Mouse (Mus musculus) left cerebral cortex, postnatal 25 days (tissue): ENCODE results near the gene Gprc5c. TPM values are rescaled to one million over a fixed set of nuclear protein-coding genes. Genes with fewer than 3 reads are reported as not detected.
A peak's percentile ranks its signal among the peaks of the same experiment; 100 is the strongest.

Experiments used
- DNase-seq, 2 experiments: peaks; one replicate each; pipeline ENCODE4 v3.0.0; 2022; ENCODE audit warnings: low spot score in 2 of 2, mixed read lengths in 1 of 2
- intact Hi-C: fragments of 180-260 bp; cut with DNase I; formaldehyde crosslinking; loops from one replicate; pipeline ENCODE4 v1.15.1; 2025
- total RNA-seq, 2 experiments: library from RNA; stranded (reverse); gene quantifications; 2 replicates each; pipeline ENCODE4 v1.2.3; 2021

Gprc5c gene
- 1 to 10 TPM; 4.2 to 6.4 TPM for total RNA-seq

DNA sequence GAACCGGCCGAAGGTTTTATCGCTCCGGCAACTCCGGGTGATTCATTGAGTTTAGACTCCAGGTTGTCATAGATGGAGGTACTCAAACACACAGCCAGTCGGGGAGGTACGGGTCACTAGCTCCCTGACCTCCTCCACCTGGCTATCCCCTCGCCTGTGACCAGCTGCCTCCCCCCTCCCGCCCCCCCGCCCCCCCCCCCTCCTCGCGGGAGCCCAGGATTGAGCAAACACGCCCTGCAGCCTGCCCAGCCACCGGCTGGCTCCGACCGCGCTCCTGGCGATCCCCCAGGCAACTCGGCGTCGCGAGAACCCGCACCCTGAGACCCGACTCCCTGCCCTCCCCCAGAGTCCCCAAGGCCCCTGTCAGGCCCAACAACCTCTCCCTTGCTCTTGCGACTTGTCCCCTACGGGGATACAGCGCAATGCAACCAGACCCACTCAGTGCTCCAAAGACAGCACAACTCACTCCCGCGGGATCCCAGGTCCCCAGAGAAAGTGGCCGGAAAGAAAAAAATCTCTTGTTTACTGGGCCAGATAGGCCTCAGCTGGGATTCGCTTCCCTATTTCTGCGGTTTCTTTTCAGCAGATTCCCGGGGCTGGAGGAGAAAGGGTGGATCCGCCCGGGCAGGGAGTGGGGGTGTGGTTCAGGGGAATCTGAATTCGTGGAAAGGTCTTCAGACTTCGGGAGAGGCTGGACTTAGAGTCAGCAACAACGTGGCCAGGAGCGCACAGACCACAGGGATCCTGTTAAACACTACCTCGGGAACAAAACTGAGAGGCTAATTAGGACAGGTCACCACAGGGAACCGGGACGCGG lies at the start of gene Gprc5c:
Gene Gprc5c, plus strand, starts transcription at position 701 of the 817 bp plus-strand sequence.
- intact Hi-C loops, result no loop called here
- no peak for DNase-seq

DNA sequence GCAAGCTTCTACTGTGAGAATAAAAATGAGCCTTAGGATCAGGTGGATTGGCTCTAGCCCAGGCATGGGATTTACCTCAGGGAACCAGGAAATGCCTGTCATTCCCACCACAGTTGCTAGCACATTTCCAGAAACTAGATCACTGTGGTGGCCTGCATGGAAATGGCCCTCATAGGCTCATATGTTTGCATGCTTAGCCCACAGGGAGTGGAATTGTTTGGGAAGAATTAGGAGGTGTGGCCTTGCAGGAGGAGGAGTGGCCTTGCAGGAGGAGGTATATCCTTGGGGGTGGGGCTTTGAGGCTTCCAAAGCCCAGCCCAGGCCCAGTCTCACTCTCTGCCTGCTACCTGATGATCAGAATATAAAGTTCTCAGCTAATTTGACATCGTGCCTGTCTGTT lies 49.0 kb upstream of the Gprc5c start:
- DNase-seq, result no peak
- intact Hi-C loops, result no loop called here

DNA sequence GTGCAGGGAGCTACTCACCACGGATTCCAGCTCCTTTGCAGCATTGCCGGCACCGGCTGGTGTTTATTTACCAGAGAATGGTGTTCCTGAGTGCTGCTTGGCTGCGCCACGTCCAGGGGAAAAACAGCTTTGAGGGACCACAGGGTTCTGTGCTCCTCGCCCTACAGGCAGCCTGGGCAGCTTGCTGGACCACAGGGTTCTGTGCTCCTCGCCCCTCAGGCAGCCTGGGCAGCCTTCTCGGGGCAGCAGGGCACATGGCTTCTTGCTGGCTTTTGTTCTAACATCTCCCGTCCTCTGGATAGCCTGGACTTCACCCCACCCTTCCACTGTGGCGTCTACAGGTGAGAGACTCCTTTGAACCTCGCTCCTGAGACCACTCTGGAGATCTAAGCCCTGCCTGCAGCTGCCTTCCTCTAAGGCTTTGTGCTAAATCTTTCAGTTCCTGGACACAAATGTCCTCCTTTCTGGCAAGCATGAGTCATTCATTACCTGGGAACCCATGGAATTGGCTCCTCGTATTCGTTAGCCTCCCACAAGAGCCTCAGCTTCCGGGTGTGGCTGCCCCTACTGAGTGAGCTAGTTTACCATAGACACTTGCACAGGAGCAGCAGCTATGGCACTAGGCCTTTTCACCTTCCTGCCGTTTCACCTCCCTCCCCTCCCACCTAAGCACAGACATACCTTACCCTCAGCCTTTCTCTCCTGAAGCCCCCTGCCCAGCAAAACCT lies 48.2 kb upstream of the Gprc5c start:
- intact Hi-C loops, result no loop called here
- no peak for DNase-seq

DNA sequence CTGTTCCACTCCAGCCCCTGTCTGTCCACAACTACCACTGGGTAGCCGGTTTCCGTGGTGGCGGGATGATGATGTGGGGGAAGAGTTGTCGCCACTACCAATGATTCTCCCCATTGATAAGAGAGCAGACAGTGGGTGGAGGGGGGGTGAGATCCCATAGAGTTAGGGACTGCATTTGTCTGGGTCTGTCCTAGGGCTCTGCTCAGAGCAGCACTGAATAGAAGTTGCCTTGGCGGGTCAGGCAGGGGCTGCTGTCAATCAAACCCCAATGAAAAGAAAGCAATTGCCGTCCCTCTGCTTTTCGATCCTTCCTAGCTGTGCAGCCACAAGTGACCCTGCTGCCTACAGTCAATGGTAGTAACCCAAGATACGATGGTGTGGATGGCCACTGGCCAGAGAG lies 47.0 kb upstream of the Gprc5c start:
- no peak for DNase-seq
- intact Hi-C loops, result no loop called here

DNA sequence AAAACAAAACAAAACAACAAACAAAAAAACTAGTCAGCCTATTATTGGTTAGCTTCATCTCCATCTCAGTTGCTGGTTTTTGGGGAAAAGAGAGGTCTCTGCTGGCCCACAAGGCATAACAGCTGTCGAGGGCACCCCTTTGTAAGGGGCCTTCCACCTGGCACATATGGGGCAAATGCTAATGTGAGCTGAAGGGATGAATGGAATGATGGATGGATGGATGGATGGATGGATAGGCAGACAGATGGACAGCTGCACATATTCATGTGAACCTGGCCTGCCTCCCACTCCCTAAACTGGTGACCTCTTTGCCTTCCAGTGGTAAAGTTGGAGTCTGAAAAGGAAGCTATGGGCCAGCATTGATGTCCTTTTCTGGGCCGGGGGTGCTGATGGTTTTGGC lies 43.9 kb upstream of the Gprc5c start:
- intact Hi-C loops, result no loop called here
- DNase-seq, result no peak

DNA sequence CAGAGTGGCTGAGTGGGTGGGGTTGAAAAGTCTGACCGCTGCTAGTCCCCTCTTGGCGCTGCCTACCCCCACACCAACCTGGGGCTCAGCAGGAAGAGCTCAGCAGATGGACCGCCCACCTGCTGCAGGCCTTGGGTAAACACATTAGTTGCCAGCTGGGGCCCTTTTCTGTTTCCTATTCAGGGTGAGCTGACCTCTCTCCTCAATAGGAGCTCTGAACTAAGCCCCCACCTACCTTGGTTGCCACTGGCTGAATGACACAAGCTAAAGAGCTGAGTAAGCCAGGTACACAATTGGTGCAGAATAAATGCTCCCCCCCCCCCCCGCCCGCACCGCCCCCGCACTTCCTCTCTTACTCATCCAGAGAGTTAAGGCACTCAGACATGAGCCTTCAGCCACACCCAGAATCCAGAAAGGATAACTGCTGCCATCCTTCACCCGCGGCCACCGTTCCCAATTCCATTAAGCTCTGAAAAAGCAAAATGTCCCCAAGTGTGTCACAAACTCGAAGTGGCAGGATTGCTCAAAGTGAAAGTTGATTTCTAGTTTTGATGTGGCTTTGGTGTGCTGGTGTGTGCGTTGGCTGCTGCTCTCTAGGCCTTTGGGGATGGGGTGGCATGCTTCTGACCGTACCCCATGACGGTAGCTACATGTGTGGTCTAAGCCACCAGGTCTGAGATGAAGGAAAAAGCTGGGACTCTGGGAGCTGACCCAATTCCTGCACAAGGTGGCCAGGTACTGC lies 43.1 kb upstream of the Gprc5c start:
- DNase-seq, result no peak
- intact Hi-C loops, result no loop called here

DNA sequence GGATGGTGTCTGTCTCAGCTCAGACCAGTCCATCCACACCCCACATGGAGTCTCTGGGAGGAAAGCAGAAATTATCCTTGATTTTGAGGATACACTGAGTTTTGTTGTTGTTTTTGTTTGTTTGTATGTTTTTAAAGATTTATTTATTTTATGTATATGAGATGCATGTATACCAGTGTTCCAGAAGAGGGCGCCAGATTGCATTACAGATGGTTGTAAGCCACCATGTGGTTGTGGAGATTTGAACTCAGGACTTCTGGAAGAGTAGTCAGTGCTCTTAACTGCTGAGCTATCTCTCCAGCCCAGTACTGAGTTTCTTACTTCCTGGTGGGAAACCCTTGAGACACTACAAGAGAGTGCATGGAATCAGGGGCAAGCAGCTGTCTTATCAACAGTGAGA lies 41.6 kb upstream of the Gprc5c start:
- no peak for DNase-seq
- intact Hi-C loops, result no loop called here

DNA sequence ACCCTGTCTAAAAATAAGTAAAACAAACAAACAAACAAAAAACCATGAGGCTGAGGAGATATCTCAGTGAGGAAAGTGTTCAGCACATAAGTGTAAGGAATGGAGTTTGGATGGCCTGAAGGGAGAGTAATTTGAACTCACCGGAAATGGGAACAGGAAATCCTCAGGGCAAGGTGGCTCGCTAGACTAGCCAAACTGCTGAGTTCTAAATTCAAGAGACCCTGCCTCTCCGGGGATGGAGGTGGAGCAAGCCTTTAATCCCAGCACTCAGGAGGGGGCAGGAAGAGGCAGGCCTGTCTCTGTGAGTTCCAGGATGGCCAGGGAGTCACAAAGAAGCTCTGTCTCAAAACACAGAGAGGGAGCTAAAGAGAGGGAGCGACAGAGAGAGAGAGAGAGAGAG lies 40.6 kb upstream of the Gprc5c start:
- intact Hi-C loops, result loop anchor here (5.0 to 10.0 kb wide), 2 partner anchors 52 to 244 kb away; no protein-coding TSS in a partner anchor
- DNase-seq, result no peak

DNA sequence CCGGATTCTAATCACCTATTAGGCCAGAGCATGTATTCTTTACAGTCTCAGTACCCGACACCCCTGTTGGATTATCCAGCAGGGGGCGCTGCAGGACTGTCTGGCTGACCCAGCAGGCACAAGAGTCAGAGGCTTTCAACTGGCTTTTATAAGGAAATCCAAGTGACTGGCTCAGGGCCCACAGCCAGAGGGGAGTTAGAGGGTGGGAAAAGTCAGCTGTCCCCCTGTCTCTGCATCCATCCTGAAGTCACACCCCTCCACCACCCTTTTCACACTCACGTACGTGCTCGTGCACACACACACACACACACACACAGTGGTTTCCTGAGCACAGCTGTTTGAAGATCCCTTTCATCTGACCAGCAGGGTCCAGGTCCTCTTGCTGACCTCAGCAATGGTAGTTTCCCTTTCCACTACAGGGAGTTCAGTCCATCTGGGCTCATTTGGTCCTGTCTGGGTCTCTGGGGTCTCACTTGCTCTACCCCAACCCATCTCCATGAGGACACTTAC lies 38.2 kb upstream of the Gprc5c start:
- intact Hi-C loops, result loop anchor here (1.0 to 10.0 kb wide), 4 partner anchors 50 to 242 kb away; no protein-coding TSS in a partner anchor
- DNase-seq, result peak; percentile 89

DNA sequence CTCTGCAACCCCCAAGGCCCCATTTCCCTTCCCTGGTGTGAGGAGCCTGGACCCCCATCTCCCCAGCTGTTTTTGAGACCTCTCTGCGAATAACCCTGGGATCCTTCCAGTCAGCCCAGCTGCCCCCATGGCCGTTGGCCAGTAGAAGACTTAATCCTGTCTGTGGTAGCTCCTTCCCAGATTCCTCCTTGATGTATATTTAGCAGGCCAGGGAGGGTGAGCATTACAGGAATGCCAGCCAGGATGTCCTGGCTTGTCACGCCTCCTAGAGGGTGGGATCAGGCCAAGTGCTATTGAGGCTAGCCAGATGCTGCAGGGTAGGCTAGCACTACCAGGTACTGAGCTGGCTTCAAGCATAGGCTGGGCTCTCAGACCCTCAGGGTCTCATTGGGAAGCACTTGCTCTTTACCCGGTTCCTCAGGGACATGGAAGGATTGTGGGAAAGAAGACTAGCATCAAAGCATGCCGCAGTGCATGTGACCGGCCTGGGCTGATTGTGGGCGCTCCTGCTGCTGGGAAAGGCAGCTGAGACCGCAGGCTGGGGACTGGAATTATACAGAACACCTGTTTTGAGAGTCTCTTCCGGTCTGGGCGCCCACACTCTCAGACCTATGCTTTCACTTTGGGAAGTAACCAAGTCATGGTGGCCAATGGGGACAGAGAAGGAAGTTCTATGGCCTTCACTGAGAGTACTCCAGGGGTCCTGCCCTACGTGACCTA lies 35.9 kb upstream of the Gprc5c start:
- intact Hi-C loops, result loop anchor here (5.0 to 10.0 kb wide), 2 partner anchors 47 to 240 kb away; no protein-coding TSS in a partner anchor

DNA sequence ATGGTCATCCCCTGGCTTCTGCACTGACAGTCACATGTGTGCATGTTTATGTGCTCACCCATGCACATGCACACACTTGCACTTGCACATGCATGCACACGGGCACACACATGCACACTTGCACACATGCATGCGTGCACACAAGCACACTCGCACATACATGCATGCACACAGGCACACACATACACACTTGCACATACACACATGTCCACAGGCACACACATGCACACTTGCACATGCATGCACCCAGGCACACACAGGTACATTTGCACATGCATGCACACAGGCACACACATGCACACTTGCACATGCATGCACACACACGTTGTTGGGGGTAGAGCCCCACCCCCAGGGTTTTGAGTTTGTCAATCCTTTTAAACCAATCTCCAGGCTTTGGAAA lies 34.0 kb upstream of the Gprc5c start:
- intact Hi-C loops, result loop anchor here (10.0 kb wide), 1 partner anchor 238 kb away; no protein-coding TSS in a partner anchor
- DNase-seq, result no peak

More for the DNA sequence above, 35.9 kb upstream of the Gprc5c start:
- DNase-seq, result no peak

DNA sequence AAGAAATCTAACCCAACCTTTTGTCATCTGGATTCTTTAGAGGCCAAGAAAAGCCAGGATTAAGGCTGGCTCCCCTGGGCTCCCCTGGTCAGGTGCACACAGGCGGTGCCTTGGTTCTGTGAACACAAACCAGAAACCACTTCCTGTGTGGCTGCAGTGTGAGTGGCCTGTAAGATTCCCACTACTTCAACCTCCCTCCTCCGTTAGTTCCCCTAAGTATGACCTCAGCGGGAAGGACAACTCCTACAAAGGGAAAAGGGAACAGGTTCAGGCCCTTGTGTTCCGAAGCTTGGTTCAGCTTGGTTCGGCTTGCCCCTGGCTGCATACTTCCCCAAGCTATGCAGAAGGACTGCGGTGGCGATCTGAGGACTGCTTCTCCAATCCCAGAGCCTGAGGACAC lies 32.8 kb upstream of the Gprc5c start:
- intact Hi-C loops, result loop anchor here (10.0 kb wide), 1 partner anchor 237 kb away; no protein-coding TSS in a partner anchor
- no peak for DNase-seq

DNA sequence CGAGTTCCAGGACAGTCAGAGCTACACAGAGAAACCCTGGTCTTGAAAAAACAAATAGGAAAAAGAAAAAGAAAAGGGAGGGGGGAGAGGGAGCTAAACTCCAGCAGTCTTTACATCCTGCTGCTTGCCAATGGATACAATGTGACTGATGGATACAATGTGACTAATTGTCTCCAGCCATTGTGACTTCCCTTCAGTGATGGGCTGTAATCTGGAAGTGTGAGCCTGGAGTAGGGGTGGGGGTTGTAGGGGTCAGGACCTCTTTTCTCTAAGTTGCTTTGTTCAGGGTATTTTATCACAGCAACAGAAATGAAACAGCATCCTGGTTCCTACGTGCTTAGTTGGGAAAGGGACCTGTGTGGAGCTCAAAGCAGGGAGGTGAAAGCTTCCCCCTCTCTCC lies 31.8 kb upstream of the Gprc5c start:
- intact Hi-C loops, result loop anchor here (10.0 kb wide), 1 partner anchor 236 kb away; no protein-coding TSS in a partner anchor
- no peak for DNase-seq

DNA sequence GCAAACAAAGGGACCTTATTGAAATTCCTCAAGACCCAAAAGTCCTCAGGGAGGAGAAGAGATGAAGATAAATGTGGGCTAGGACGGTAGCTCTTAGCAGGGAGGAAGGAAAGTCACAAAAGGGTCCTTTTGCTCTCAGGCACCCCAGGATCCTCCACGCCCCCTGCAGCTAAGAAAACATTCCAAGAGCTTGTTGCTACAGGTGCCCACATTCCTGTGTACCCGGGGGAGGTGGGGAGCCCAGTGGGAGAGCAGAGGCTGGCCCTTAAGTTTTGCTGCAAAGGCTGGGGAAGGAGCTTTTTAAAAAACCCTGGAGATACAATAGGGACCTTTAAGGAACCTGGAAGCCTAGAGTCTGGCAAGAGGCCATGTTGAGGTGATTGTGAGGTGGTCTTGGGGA lies 30.5 kb upstream of the Gprc5c start:
- no peak for DNase-seq
- intact Hi-C loops, result no loop called here

DNA sequence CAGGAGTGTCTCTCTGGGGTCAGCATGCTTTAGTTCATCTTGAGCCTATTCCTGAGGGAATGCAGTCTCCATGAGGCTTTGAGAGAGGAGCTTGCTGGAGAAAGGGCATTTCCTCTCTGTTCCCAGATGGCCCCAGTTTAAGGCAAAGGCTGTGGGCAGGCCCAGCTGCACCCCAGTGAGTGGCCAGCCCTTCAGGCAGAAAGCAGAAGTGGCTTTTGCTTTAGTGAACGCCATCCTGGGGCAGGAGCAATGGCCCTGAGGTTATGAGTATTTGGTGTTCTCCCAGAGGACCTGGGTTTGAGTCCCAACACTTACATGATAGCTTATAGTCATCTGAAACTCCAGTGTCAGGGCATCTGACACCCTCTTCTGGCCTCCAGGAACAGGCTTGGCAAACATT lies 29.6 kb upstream of the Gprc5c start:
- DNase-seq, result no peak
- intact Hi-C loops, result no loop called here

DNA sequence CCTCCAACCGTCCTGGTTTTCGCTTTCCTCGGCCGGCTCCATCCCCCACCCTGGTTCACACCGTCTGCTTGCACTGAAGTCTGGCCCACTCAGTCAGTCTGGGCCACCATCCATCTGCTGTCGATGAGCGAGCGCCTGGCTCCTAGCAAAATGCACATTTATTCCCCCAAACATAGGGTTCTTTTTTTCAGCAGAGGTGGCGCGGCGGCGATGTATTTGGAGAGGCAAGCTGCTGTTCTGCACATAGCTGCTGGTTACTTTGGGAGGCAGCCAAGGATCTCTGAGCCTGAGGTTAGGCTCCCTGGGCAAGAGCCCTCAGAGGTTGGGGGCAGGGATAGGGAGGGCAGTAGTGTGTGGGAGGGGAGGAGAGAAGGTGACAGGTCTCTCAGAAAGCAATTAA lies 28.2 kb upstream of the Gprc5c start:
- DNase-seq, result peak; percentile 82 to 98
- intact Hi-C loops, result loop anchor here (1.0 kb wide), 1 partner anchor 27 kb away; the partner anchor contains the start of gene Btbd17

DNA sequence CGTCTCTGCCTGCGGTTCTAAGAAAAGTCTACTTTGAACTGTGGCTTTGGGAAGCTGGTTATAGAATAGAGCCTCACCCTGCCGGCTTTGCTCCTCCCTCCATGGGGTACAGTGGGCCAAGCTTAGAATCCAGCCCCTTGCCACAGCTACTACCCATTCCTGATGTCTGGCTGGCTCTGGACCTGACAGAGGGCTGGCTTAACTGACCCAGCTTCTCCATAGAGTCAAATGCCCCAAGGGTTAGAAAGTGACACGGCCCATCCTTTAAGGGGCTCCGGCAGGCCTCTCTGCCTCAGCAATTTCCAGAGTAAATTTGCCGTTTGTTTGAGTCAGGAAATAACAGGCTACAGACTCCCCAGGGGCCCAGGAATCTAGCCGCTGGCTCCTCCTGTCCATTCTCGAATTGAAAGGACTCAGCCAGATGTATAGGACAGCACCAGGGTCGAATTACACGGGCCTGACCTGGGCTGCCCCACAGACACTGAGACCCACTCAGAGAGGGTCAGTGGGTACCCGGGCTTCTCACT lies 27.7 kb upstream of the Gprc5c start:
- DNase-seq, result no peak
- intact Hi-C loops, result no loop called here

DNA sequence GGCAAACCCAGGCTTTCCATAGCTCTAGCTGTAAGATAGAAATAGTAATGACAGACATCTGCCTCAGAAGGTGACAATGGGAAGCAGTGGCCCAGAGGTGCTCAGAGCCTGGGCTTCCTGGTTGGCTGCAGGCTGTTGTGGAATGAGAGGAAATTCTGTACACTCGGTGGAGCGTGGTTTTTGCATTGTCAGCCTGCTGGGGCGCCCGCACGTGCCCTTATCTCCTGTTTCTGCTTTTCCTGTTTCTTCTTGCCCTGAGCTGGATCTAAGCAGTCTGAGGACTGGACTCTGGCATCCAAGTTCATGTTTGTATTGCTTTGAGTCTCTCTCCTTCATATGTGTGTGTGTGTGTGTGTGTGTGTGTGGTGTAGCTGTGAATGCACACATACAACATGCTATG lies 24.3 kb upstream of the Gprc5c start:
- no peak for DNase-seq
- intact Hi-C loops, result no loop called here
